Mouse (Mus musculus): ENCODE data around the gene Rmnd5b. TPM values are rescaled to one million over a fixed set of nuclear protein-coding genes. Genes with fewer than 3 reads are reported as not detected.

Rmnd5b gene
- polyA plus RNA-seq, 1 experiment, result 36.0 TPM

DNA sequence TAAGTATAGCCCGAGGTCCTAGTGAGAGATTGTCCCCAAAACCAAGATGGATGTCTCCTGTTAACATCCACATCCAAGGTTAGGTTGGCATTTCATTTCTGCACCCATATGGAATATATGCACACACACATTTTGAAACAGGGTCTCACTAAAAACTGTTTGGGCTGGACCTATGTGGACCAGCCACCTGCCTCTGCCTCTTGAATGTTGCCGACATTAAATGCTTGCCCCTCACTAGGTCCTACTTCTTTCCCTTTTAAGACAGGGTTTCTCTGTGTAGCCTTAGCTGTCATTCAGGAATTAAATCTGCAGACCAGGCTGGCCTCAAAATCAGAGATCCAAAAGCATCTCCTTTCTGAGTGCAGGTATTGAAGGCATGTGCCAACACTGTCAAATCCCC, 38.1 kb downstream of the Rmnd5b start:
- 57% methylated on average over 2 of the region's 2 CpGs for WGBS
- DNase-seq (ENCODE audit: low read depth, low spot score), result no peak

DNA sequence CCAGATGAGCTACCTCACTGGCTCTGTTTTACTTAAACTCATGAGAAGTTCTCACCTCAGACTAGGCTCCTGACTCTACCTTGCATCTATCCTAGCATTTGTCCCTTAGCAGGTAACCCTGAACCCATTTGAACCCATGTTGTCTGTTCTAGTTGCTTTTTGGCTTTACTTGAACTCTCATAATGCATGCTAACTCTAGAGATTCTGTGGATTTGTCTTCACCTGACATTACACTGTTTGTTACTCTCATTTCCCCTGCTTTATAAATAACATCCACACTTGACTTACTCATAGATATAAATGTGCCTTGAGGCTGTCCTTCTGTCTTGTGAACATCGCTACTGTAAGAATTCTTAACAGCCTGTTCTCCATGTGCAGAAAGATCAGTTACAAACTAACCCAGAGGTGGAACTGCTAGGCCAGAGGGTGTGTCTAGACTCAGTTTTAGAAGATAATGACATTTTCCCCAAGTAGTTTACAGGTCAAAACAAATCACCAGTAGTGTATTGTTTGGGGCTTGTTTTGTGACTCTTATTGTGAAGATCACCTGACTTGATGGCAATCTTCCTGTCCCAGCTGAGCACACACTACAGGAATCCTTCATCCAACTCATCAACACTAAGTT, 40.1 kb downstream of the Rmnd5b start:
- whole genome bisulfite sequencing, result 94% methylated on average over 1 of the region's 1 CpGs
- DNase-seq (ENCODE audit: low read depth, low spot score), result no peak

DNA sequence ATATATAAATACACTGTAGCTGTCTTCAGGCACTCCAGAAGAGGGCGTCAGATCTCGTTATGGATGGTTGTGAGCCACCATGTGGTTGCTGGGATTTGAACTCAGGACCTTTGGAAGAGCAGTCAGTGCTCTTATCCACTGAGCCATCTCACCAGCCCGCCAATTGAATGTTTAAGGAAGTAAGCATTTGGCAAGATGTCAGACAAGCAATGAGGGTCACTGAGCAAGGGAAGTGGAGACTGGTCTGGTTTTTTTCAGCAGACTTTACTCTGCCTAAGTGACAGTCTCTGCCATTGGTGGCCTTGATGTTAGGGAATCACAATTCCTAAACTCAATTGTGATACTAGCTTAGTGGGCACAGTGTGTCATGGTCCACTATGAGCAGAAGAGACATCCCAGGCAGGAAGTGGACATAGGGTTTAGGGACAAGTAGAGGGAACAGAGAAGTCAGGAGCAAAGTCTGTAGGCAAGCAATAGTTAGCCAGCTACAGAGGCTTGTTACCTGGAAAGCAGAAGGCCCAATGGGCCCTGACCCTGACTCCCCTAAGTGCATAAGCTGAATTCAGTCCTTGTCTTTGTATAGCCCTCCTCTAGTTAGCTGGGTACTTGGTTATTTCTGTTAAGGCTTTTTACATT, 40.9 kb downstream of the Rmnd5b start:
- no peak for DNase-seq (ENCODE audit: low read depth, low spot score)
- WGBS, result 46% methylated on average over 3 of the region's 3 CpGs

DNA sequence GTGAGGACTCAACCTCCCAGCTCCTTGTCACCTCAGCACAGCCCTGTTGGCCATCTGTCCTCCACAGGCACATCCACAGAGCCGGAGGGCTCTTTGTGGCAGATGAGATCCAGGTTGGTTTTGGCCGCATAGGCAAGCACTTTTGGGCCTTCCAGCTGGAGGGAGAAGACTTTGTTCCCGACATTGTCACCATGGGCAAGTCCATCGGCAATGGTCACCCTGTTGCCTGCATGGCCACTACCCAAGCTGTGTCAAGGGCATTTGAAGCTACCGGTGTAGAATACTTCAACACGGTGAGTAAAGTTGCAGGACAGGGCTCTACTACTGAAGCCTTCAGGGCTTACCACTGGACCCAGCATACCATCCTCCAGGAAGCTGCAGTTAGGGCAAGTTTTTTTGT, 41.8 kb downstream of the Rmnd5b start:
- WGBS, result 86% methylated on average over 6 of the region's 6 CpGs
- DNase-seq (ENCODE audit: low read depth, low spot score), result no peak

DNA sequence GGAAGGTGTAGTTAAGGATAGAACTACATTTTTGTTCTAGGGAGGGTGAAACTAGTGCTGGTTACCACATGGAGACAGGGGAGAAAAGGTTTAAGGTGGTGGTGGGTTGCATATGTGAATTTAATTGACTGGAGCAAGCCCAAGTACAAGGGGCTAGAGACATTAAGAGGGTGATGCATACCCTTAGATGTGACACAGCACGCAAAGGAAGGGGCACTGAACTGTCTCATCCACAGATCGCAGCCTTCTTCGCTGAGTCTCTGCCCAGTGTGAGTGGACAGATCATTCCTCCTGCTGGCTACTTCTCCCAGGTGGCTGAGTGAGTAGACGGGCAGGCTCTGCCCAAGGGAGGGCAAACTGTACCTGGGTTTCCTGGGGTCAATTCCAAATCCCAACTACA, 42.3 kb downstream of the Rmnd5b start:
- 89% methylated on average over 4 of the region's 4 CpGs for WGBS

DNA sequence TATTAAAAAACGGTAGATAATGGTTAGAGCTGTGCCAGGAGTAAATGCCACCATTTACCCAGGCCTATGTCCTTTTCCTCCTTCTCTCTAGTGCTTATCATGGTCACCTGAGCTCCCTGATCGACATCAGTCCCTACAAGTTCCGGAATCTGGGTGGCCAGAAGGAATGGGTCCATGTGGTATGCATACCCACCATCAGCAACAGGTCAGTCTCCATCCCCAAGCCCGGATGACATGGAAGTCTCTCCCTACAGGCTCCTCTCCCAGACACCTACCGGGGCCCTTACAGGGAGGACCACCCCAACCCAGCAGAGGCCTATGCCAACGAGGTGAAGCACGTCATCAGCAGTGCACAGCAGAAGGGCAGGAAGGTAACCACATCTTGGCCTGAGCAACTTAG, 43.8 kb downstream of the Rmnd5b start:
- no peak for DNase-seq (ENCODE audit: low read depth, low spot score)
- 89% methylated on average over 7 of the region's 7 CpGs for whole genome bisulfite sequencing

More for the DNA sequence above, 42.3 kb downstream of the Rmnd5b start:
- no peak for DNase-seq (ENCODE audit: low read depth, low spot score)

DNA sequence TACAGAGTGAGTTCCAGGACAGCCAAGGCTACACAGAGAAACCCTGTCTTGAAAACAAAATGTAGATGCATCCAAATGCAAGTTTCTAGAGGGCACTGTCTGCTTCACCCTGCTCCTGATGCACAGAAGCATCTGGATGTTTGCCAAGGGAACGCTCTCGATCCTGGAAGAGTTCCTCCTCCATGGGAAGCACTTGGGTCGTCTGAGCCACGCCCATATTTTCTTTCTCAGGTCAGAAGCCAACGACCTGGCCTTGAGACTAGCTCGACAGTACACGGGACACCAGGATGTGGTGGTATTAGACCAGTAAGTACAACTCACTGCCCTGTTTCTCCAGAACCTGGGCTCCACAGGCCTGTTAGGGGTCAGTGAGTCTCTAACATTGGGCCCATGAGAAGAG, 44.5 kb downstream of the Rmnd5b start:
- WGBS, result 19% methylated on average over 7 of the region's 7 CpGs
- no peak for DNase-seq (ENCODE audit: low read depth, low spot score)

DNA sequence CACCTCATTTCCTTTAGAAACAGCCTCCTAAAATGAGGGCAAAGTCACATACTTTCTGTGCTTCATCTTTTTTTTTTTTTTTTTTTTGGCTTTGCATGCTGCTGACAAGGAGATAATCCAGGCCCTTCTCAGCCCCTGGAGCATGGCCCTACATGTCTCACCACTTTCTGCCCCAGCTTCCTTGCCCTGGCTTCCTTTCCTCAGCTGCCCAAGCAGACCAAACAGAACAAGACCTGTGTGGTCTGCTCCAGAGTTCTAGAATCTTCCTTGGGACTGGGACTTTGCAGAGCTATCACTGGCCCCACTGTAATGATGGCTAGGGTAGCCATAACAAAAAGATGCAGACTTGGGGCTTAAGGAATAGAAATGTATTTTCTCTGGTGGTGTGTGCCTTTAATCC, 45.7 kb downstream of the Rmnd5b start:
- DNase-seq (ENCODE audit: low read depth, low spot score), result no peak

DNA sequence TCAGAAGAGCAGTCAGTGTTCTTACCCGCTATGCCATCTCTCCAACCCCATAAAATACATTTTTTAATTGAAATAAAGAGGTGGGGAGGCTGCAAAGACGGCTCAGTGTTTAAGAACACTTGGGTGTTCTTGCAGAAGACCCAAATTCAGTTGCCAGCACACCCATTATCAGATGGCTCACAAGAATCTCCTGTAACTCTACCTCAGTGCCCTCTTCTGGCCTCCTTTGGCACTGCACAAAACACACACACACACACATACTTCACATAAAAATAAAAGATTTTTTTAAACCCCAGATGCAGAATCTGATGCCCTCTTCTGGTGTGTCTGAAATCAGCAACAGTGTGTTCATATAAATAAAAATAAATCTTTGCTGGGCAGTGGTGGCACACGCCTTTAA, 46.9 kb downstream of the Rmnd5b start:
- WGBS, result 96% methylated on average over 3 of the region's 3 CpGs
- DNase-seq (ENCODE audit: low read depth, low spot score), result no peak

DNA sequence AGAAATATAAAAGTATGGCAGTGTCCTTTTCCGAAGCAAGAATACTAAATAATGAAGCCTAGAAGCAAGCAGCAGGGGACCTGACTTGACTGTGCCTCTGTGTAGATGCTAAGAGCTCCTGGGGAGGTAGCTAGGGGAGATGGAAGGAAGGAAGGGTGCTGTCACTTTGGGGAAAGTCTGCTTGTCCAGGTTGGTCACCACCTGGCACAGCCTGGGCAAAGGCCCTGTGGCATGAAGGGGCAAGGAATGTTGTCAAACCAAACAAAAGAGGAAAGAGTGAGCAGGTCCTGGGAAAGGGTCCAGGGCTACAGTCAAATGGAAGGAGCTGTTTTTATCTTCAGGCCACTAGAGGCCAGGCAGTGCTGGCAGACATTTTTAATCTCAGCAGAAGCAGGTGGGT, 48.6 kb downstream of the Rmnd5b start:
- 93% methylated on average over 1 of the region's 1 CpGs for WGBS
- no peak for DNase-seq (ENCODE audit: low read depth, low spot score)

DNA sequence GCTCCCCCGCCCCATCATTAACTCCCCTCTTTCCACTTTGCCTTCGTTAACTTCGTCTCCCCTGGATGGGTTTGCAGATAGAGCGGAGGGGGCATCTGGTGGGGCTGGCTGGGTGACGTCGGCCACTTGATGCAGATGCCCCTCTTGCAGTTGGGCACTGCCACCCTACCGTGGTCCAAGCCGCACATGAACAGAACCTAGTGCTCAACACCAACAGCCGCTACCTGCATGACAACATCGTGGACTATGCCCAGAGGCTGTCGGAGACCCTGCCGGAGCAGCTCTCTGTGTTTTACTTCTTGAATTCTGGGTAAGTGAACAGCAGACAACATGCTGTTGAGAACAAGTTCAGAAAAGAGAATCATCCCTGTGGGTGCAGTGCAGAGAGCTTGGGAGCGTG, 49.3 kb downstream of the Rmnd5b start:
- 89% methylated on average over 13 of the region's 13 CpGs for WGBS
- DNase-seq (ENCODE audit: low read depth, low spot score), result no peak

DNA sequence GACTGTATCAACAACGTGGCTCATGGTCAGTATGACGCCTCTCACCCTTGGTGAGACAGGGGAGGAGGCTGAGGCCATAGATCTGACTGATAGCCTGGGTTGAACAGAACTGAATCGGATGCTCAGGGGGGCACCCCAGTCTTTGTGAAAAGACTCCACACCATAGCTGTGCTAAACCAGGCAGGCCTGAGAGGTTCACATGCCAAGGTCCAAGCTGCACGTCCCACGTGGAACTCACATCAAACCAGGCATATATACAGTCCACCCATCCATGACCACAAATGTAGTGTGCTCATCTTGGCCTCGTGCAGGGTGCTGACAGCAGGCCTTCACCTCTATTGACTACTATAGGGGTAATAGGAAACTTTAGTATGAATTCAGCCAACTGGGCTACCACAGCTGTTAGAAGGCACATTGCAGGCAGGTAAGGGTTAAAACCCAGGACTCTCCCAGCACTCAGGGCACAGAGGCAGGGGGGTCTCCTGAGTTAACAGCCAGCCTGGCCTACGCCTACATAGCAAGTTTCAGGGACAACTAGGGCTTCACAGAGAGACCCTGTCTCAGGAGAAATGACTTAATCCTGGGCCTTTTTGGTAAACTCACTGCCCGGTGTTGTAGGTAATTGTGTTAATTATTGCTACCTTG, 50.0 kb downstream of the Rmnd5b start:
- WGBS, result 32% methylated on average over 8 of the region's 8 CpGs
- no peak for DNase-seq (ENCODE audit: low read depth, low spot score)

DNA sequence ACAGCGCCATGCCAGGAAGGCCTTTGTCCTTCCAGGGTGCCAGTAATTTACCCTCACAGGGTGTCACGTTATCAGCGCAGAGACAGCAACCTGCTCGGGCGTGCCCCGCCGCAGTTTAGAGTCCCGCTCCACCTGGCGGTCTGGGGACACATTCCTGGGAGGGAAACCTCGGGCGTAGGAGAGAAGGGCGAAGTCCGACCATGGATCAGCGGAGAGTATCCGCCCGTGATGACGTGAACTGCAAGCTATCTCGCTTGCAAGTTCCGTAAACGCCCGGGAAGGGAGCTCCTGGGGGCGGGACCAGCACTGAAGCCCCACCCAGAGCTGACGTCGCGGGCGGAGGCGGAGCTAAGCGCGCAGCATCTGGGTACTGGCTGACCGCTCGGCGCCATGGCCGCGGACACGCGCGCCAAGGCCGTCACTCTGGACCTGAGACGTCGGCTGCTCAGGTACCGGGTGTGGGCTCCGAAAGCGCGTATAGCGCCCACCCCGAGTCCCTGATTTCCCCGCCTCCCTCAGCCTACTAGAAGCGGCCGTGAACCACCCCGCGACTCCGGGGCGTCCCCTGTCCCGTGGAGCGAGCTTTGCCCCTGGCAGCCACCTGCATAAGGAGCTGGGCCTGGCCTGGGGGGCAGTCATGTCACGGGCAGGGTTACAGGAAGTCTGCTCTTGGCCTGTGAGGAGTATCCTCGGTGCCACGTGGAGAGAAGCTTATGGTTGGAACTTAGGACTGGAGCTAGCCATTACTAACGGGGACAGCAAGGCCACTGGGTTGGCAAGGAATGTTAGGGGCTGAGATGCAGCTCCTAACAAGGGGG, 51.1 kb downstream of the Rmnd5b start, which contains the start of gene Phykpl:
Phykpl (plus strand) TSS at position 327 of the 818 bp plus-strand sequence.
- DNase-seq (ENCODE audit: low read depth, low spot score), result peak; percentile 96
- WGBS, result under 1% methylated on average over 59 of the region's 59 CpGs

DNA sequence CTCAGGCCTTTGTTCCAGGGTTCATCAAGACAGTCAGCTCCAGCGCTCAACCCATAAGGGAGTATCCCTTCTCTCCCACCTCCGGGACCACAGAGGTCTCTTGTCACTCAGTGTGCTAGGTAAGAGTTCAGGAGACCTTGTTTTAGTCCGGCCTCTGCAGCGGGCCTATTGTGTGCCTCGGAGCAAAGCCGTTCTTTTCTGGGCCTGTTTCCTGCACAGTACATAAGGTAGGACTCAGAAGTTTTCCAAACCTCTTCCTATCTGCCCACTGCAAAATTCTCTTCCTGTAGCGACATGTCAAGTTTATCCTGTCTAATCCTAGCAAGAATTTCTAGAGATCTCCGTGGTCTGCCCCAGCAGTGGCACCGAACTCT, 51.7 kb downstream of the Rmnd5b start:
- no peak for DNase-seq (ENCODE audit: low read depth, low spot score)
- WGBS, result 14% methylated on average over 9 of the region's 9 CpGs

DNA sequence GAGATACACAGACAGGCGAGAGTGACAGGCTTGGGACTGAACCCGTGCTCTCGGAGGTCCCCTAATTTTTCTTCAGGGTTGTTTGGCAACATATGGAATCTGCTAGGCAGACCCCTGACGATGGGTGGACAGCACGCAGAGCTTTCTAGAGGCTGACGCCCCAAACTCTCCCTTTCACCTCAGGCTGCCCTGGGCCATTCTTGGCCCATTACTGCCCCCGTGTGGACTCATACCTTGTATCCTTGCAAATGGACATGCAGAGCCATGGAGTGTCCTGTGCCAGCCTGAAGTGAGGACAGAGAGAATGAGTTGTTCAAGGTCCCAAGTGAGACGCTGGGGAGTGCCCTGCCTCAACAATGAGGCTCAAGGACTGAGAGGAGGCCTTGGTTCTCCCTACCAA, 53.0 kb downstream of the Rmnd5b start:
- DNase-seq (ENCODE audit: low read depth, low spot score), result peak; percentile 51

DNA sequence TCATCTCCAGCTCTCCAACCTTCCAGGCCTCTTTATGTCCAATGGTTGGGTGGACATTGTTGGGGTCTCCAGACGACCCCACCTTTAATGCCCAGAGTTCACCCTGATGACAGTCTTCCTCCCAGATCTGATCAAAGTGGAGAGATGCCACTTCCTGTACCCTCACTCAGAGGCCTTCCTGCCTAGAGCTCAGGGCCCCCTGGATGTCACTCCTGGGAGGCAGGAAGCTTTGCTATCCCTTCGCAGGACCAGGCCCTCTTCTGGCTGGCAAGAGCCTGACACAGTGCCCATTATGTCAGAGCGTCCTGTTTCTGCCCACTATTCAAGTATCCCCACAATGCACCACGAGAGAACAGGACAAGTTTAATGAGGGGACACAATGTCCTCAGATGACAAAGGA, 56.7 kb downstream of the Rmnd5b start:
- no peak for DNase-seq (ENCODE audit: low read depth, low spot score)
- WGBS, result 70% methylated on average over 4 of the region's 4 CpGs

More for the DNA sequence above, 53.0 kb downstream of the Rmnd5b start:
- 43% methylated on average over 8 of the region's 8 CpGs for WGBS

DNA sequence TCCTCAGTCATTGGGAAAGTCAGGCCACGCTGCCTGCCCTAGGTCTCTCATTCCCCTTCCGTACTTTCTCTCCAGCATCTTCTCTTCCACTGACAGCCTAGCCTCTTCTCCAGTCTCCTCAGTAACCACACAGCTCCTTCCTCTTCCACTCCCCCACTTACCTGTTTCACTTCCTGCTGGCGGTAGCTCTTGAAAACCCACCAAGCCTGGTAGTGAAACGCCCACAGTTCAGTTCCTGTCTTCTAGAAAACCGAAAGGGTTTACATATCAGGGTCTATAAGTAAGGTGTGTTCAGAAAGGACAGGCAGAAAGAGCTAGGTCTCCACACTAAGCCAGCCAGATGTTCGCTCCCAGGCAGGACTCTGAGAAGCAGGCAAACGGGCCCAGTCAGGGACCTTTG, 58.1 kb downstream of the Rmnd5b start:
- 69% methylated on average over 7 of the region's 7 CpGs for WGBS
- no peak for DNase-seq (ENCODE audit: low read depth, low spot score)

DNA sequence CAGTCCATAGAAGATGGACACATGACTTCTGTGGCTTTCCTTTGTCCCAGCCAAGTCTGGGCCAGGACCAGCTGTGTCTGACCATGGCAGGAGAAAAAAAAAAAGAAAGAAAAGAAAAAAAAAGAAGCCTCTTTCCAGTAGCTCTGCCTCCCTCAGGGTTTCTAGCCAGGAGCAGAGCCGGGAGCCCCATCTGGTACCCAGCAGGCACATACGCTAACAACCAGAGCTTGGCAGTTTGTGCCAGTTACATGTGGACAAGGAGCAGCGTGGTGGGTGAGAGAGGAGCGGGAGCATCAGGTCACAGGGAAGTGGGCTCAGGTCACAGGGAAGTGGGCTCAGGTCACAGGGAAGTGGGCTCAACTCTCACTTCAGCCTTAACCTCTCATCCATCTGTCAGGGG, 59.2 kb downstream of the Rmnd5b start:
- 84% methylated on average over 4 of the region's 4 CpGs for WGBS
- no peak for DNase-seq (ENCODE audit: low read depth, low spot score)

All from large intestine, adult 2 months (tissue).